Mouse (Mus musculus) midbrain, postnatal 0 days (tissue): ENCODE data around the gene Nfkbia. TPM values are rescaled to one million over a fixed set of nuclear protein-coding genes. Genes with fewer than 3 reads are reported as not detected.

Experiments
- ATAC-seq: fragments of 200-750 bp; cut with Nextera tagmentation; 2 replicates; pipeline ENCODE4 v1.8.0; 2017; ENCODE audit warnings: moderate number of reproducible peaks, mild to moderate bottlenecking, moderate TSS enrichment, moderate library complexity; ENCODE audit not compliant: low FRiP score
- DNase-seq: peaks from one replicate; pipeline ENCODE4 v3.0.0-alpha.2; 2015; ENCODE audit warnings: low spot score
- H3K27ac ChIP-seq: fragments of 300-500 bp; sonication (generic); 2 replicates; pipeline ENCODE4 v1.5.1; 2014; ENCODE audit warnings: low read depth, mild to moderate bottlenecking, low read length, mixed read lengths
- H3K27me3 ChIP-seq: fragments of 300-500 bp; sonication (generic); 2 replicates; pipeline ENCODE4 v1.6.1; 2014; ENCODE audit warnings: low read length, control low read depth, mixed read lengths; ENCODE audit not compliant: insufficient read depth
- H3K36me3 ChIP-seq: fragments of 300-500 bp; sonication (generic); 2 replicates; pipeline ENCODE4 v1.6.1; 2014; ENCODE audit warnings: low read length, control low read depth, mixed read lengths; ENCODE audit not compliant: insufficient read depth
- H3K4me1 ChIP-seq: fragments of 300-500 bp; sonication (generic); 2 replicates; pipeline ENCODE4 v1.6.1; 2014; ENCODE audit warnings: mild to moderate bottlenecking, control low read depth, antibody characterized with exemption, low read length, mixed read lengths; ENCODE audit not compliant: insufficient read depth
- H3K4me2 ChIP-seq: fragments of 300-500 bp; sonication (generic); 2 replicates; pipeline ENCODE4 v1.6.1; 2014; ENCODE audit warnings: low read depth, mild to moderate bottlenecking, low read length, mixed read lengths; ENCODE audit not compliant: poor library complexity, severe bottlenecking
- H3K4me3 ChIP-seq: fragments of 300-500 bp; sonication (generic); 2 replicates; pipeline ENCODE4 v1.5.1; 2014; ENCODE audit warnings: low read depth, mild to moderate bottlenecking, low read length, moderate library complexity
- H3K9ac ChIP-seq: fragments of 300-500 bp; sonication (generic); replicated peaks from 2 replicates; pipeline ENCODE4 v1.6.1; 2014; ENCODE audit warnings: mild to moderate bottlenecking, low read length, moderate library complexity, mixed read lengths; ENCODE audit not compliant: poor library complexity, severe bottlenecking
- H3K9me3 ChIP-seq: fragments of 300-500 bp; sonication (generic); 2 replicates; pipeline ENCODE4 v1.6.1; 2016; ENCODE audit warnings: low read length, control low read depth
- CTCF ChIP-seq: IDR thresholded peaks from 2 replicates; pipeline ENCODE4 v1.5.1; 2016; ENCODE audit warnings: antibody characterized with exemption, mild to moderate bottlenecking
- WGBS: fragments of 180-500 bp; shearing (Covaris S2); extraction: QIAGEN DNeasy Blood & Tissue Kit; methylation state at CpG from one replicate; pipeline ENCODE4 v1.1.7; 2014; 5-methylcytosine and 5-hydroxymethylcytosine counted together
- polyA plus RNA-seq: library from polyadenylated mRNA; unstranded; fragments of >200 nt; fragmentation: Nextera tagmentation; extraction: Ambion mirVana; gene quantifications from 2 replicates; pipeline ENCODE4 v1.2.1, GENCODE M21; 2015
- total RNA-seq: library from RNA; depleted of rRNA; stranded (reverse); fragments of >200 nt; gene quantifications from 2 replicates; pipeline ENCODE4 v1.2.3, GENCODE M21; 2014

Gene Nfkbia
- total and polyA plus RNA-seq, 2 experiments from 2014 or later, result 40.8 to 77.3 TPM

GRCm38 (mm10) chr12:55447396-55447760 lies 45.1 kb downstream of the Nfkbia start:
- no peaks in the 10 kb centered on the region for H3K9me3 ChIP-seq
- H3K4me1 ChIP-seq, result no peaks in the 10 kb centered on the region
- H3K36me3 ChIP-seq, result no peaks in the 10 kb centered on the region
- H3K4me2 ChIP-seq, result no peak overlapping the region
- no peak for TF ChIP-seq CTCF
- peak overlapping the region; percentile 64; the same call in 1 of the 2 replicates for H3K27ac ChIP-seq
- no peak overlapping the region for H3K4me3 ChIP-seq
- no peak for ATAC-seq
- no peaks in the 10 kb centered on the region for H3K27me3 ChIP-seq
- H3K9ac ChIP-seq, result no peak overlapping the region
- WGBS, result 76% methylated on average over 11 of the region's 11 CpGs
- no peak for DNase-seq

GRCm38 (mm10) chr12:55446746-55447395 lies 45.6 kb downstream of the Nfkbia start:
- no peak overlapping the region for H3K4me3 ChIP-seq
- H3K36me3 ChIP-seq, result no peaks in the 10 kb centered on the region
- peak; percentile 92 for ATAC-seq
- H3K9me3 ChIP-seq, result no peaks in the 10 kb centered on the region
- no peaks in the 10 kb centered on the region for H3K27me3 ChIP-seq
- H3K4me2 ChIP-seq, result no peak overlapping the region
- no peak for TF ChIP-seq CTCF
- H3K4me1 ChIP-seq, result no peaks in the 10 kb centered on the region
- DNase-seq, result peak; percentile 94
- peak overlapping the region; percentile 64 for H3K27ac ChIP-seq
- WGBS, result 34% methylated on average over 13 of the region's 13 CpGs
- no peak overlapping the region; the same call in 1 of the 2 replicates for H3K9ac ChIP-seq

- no peak overlapping the region for H3K4me3 ChIP-seq
- ATAC-seq (0 out of 2 replicates have a peak, but pooled peaks have one; percentile 1), DNase-seq (no peak)
- H3K9ac ChIP-seq, result no peak overlapping the region
- 82% methylated on average over 4 of the region's 4 CpGs for WGBS
- H3K27me3 ChIP-seq, result no peaks in the 10 kb centered on the region
- H3K27ac ChIP-seq, result peak overlapping the region; percentile 64
- no peak for TF ChIP-seq CTCF
- no peaks in the 10 kb centered on the region for H3K9me3 ChIP-seq
- no peaks in the 10 kb centered on the region for H3K36me3 ChIP-seq
- H3K4me2 ChIP-seq, result no peak overlapping the region
- no peaks in the 10 kb centered on the region for H3K4me1 ChIP-seq
These were observed 46.1 kb downstream of the Nfkbia start for GRCm38 (mm10) chr12:55446366-55446745.

- Histone ChIP-seq H3K9ac (no peak overlapping the region), H3K36me3 (no peaks in the 10 kb centered on the region), H3K4me2 (no peak overlapping the region), H3K9me3 (no peaks in the 10 kb centered on the region), H3K27ac (no peak overlapping the region), H3K4me3 (no peak overlapping the region), H3K4me1 (no peaks in the 10 kb centered on the region), H3K27me3 (no peaks in the 10 kb centered on the region)
- ATAC-seq, result no peak
- no peak for DNase-seq
- 91% methylated on average over 4 of the region's 4 CpGs for WGBS
- TF ChIP-seq CTCF, result no peak
These were observed 46.9 kb downstream of the Nfkbia start for GRCm38 (mm10) chr12:55445583-55445982.

- Histone ChIP-seq H3K27ac (no peak overlapping the region), H3K9me3 (no peaks in the 10 kb centered on the region), H3K9ac (no peak overlapping the region), H3K27me3 (no peaks in the 10 kb centered on the region), H3K4me3 (no peak overlapping the region), H3K36me3 (no peaks in the 10 kb centered on the region), H3K4me2 (no peak overlapping the region), H3K4me1 (no peaks in the 10 kb centered on the region)
- DNase-seq, result no peak
- no peak for TF ChIP-seq CTCF
- no peak for ATAC-seq
- 89% methylated on average over 4 of the region's 4 CpGs for WGBS
These were observed 48.4 kb downstream of the Nfkbia start for GRCm38 (mm10) chr12:55444031-55444451.

- Histone ChIP-seq H3K4me2 (no peak overlapping the region), H3K4me1 (peaks cover 7% of the 10 kb centered on the region; the same call in 1 of the 2 replicates), H3K27ac (no peak overlapping the region), H3K27me3 (no peaks in the 10 kb centered on the region), H3K9ac (no peak overlapping the region), H3K4me3 (no peak overlapping the region), H3K9me3 (no peaks in the 10 kb centered on the region), H3K36me3 (no peaks in the 10 kb centered on the region)
- DNase-seq, result peak; percentile 77
- no peak for TF ChIP-seq CTCF
- WGBS, result 65% methylated on average over 9 of the region's 9 CpGs
- no peak for ATAC-seq
These were observed 49.3 kb downstream of the Nfkbia start for GRCm38 (mm10) chr12:55442861-55443850.
